In genomic region chr2:50123376-50123775, GRCm38 (mm10) we compare ENCODE assay signal across 10 mouse cellular contexts.
"Had no signal": no experiment of that assay in that cellular context is flagged by ENCODE, and none has a peak within 500 bp of the region (broad histone marks: within the 10 kb centered on the region; RNA-seq: fewer than 3 reads in every experiment).

No protein-coding gene starts in this region.

- DNase-seq: kidney, adult 9 months; kidney, postnatal 36 days; layer of hippocampus, adult 9-11 months; layer of hippocampus, postnatal 36 days; lung, adult 18-20 months; lung, postnatal 36 days; right cerebral cortex, postnatal 14 days had no signal

- H3K36me3 ChIP-seq: midbrain, embryonic 13.5 days had no signal

- H3K4me3 ChIP-seq: midbrain, embryonic 13.5 days had no signal

- ATAC-seq: midbrain, embryonic 13.5 days had no signal

- H3K27ac ChIP-seq: kidney, postnatal 0 days; liver, embryonic 14.5 days; midbrain, embryonic 13.5 days had no signal

- H3K9me3 ChIP-seq: midbrain, embryonic 13.5 days had no signal

- H3K4me2 ChIP-seq: midbrain, embryonic 13.5 days had no signal

- H3K9ac ChIP-seq: liver, embryonic 14.5 days; midbrain, embryonic 13.5 days had no signal

- H3K27me3 ChIP-seq: midbrain, embryonic 13.5 days had no signal
